Mouse (Mus musculus): Measurements from ENCODE around the gene Mrpl17. TPM values are rescaled to one million over a fixed set of nuclear protein-coding genes. Genes with fewer than 3 reads are reported as not detected.

The Mrpl17 gene
- polyA plus RNA-seq (2015; fragmentation: Illumina TruSeq; extraction: RNeasy Lipid Tissue Mini Kit (QIAGEN cat#74804); ENCODE audit: insufficient read depth, low replicate concordance), result 71.3 TPM

GRCm38 (mm10) chr7:105810877-105811489, at the start of gene Mrpl17:
TSS of gene Mrpl17 (minus strand) at chr7:105811099.

GRCm38 (mm10) chr7:105787285-105788140, 23.4 kb downstream of the Mrpl17 start, which contains the start of gene Dchs1:
TSS of gene Dchs1 (minus strand) at chr7:105787654.

Other genes with a start within 250 kb of the Mrpl17 start
- 1.8 TPM for gene Apbb1, start 229.4 kb downstream of the Mrpl17 start, polyA plus RNA-seq (2015; fragmentation: Illumina TruSeq; extraction: RNeasy Lipid Tissue Mini Kit (QIAGEN cat#74804); ENCODE audit: insufficient read depth, low replicate concordance)
- gene Hpx, start 211.0 kb downstream of the Mrpl17 start, polyA plus RNA-seq (2015; fragmentation: Illumina TruSeq; extraction: RNeasy Lipid Tissue Mini Kit (QIAGEN cat#74804); ENCODE audit: insufficient read depth, low replicate concordance), result 0.26 TPM
- gene Trim3, start 177.5 kb downstream of the Mrpl17 start, polyA plus RNA-seq (2015; fragmentation: Illumina TruSeq; extraction: RNeasy Lipid Tissue Mini Kit (QIAGEN cat#74804); ENCODE audit: insufficient read depth, low replicate concordance), result 38.1 TPM
- gene Timm10b, start 171.0 kb downstream of the Mrpl17 start, polyA plus RNA-seq (2015; fragmentation: Illumina TruSeq; extraction: RNeasy Lipid Tissue Mini Kit (QIAGEN cat#74804); ENCODE audit: insufficient read depth, low replicate concordance), result 33.4 TPM
- 23.6 TPM for gene Arfip2, start 170.7 kb downstream of the Mrpl17 start, polyA plus RNA-seq (2015; fragmentation: Illumina TruSeq; extraction: RNeasy Lipid Tissue Mini Kit (QIAGEN cat#74804); ENCODE audit: insufficient read depth, low replicate concordance)
- 6.7 TPM for gene Gm45799, start 170.5 kb downstream of the Mrpl17 start, polyA plus RNA-seq (2015; fragmentation: Illumina TruSeq; extraction: RNeasy Lipid Tissue Mini Kit (QIAGEN cat#74804); ENCODE audit: insufficient read depth, low replicate concordance)
- gene Dnhd1, start 160.3 kb downstream of the Mrpl17 start, polyA plus RNA-seq (2015; fragmentation: Illumina TruSeq; extraction: RNeasy Lipid Tissue Mini Kit (QIAGEN cat#74804); ENCODE audit: insufficient read depth, low replicate concordance), result 7.2 TPM
- 159 TPM for gene Ilk, start 74.5 kb downstream of the Mrpl17 start, polyA plus RNA-seq (2015; fragmentation: Illumina TruSeq; extraction: RNeasy Lipid Tissue Mini Kit (QIAGEN cat#74804); ENCODE audit: insufficient read depth, low replicate concordance)
- gene Rrp8, start 73.7 kb downstream of the Mrpl17 start, polyA plus RNA-seq (2015; fragmentation: Illumina TruSeq; extraction: RNeasy Lipid Tissue Mini Kit (QIAGEN cat#74804); ENCODE audit: insufficient read depth, low replicate concordance), result 51.1 TPM
- 127 TPM for gene Taf10, start 66.7 kb downstream of the Mrpl17 start, polyA plus RNA-seq (2015; fragmentation: Illumina TruSeq; extraction: RNeasy Lipid Tissue Mini Kit (QIAGEN cat#74804); ENCODE audit: insufficient read depth, low replicate concordance)
- 96.7 TPM for gene Tpp1, start 58.9 kb downstream of the Mrpl17 start, polyA plus RNA-seq (2015; fragmentation: Illumina TruSeq; extraction: RNeasy Lipid Tissue Mini Kit (QIAGEN cat#74804); ENCODE audit: insufficient read depth, low replicate concordance)
- 2.1 TPM for gene Dchs1, start 23.4 kb downstream of the Mrpl17 start, polyA plus RNA-seq (2015; fragmentation: Illumina TruSeq; extraction: RNeasy Lipid Tissue Mini Kit (QIAGEN cat#74804); ENCODE audit: insufficient read depth, low replicate concordance)
- 101 TPM for gene Gm4070, start 142.9 kb upstream of the Mrpl17 start, polyA plus RNA-seq (2015; fragmentation: Illumina TruSeq; extraction: RNeasy Lipid Tissue Mini Kit (QIAGEN cat#74804); ENCODE audit: insufficient read depth, low replicate concordance)